Mouse (Mus musculus): ENCODE results near the gene Bri3. TPM values are rescaled to one million over a fixed set of nuclear protein-coding genes. Genes with fewer than 3 reads are reported as not detected.

Bri3 gene
- total RNA-seq, 2 experiments from 2014 or later = 17.9 to 29.3 TPM

- peak; percentile 55; the same call in 1 of the 2 replicates for ATAC-seq (replicated peaks; ENCODE audit: low FRiP score, low TSS enrichment, poor library complexity, severe bottlenecking)
Observed at GRCm38 (mm10) chr5:144231410-144231809, 12.8 kb upstream of the Bri3 start.

GRCm38 (mm10) chr5:144232531-144232930 is 11.7 kb upstream of the Bri3 start:
- ATAC-seq (replicated peaks; ENCODE audit: low FRiP score, low TSS enrichment, poor library complexity, severe bottlenecking) = 0 out of 2 replicates have a peak, but pooled peaks have one; percentile 35

- ATAC-seq (replicated peaks; ENCODE audit: low FRiP score, low TSS enrichment, poor library complexity, severe bottlenecking) = no peak
Observed at GRCm38 (mm10) chr5:144234222-144234621, 10.0 kb upstream of the Bri3 start.

- no peak for ATAC-seq (replicated peaks; ENCODE audit: low FRiP score, low TSS enrichment, poor library complexity, severe bottlenecking)
Observed at GRCm38 (mm10) chr5:144234714-144235113, 9.5 kb upstream of the Bri3 start.

GRCm38 (mm10) chr5:144238969-144239368 is 5.3 kb upstream of the Bri3 start:
- ATAC-seq (replicated peaks; ENCODE audit: low FRiP score, low TSS enrichment, poor library complexity, severe bottlenecking) = no peak

- no peak for ATAC-seq (replicated peaks; ENCODE audit: low FRiP score, low TSS enrichment, poor library complexity, severe bottlenecking)
Observed at GRCm38 (mm10) chr5:144245592-144245991, 1.4 kb downstream of the Bri3 start.

- no peak for ATAC-seq (replicated peaks; ENCODE audit: low FRiP score, low TSS enrichment, poor library complexity, severe bottlenecking)
Observed at GRCm38 (mm10) chr5:144246669-144247068, 2.4 kb downstream of the Bri3 start.

- ATAC-seq (replicated peaks; ENCODE audit: low FRiP score, low TSS enrichment, poor library complexity, severe bottlenecking) = no peak
Observed at GRCm38 (mm10) chr5:144247307-144247706, 3.1 kb downstream of the Bri3 start.

- 0 out of 2 replicates have a peak, but pooled peaks have one; percentile 8 for ATAC-seq (replicated peaks; ENCODE audit: low FRiP score, low TSS enrichment, poor library complexity, severe bottlenecking)
Observed at GRCm38 (mm10) chr5:144247906-144248585, 3.8 kb downstream of the Bri3 start.

- ATAC-seq (replicated peaks; ENCODE audit: low FRiP score, low TSS enrichment, poor library complexity, severe bottlenecking) = no peak
Observed at GRCm38 (mm10) chr5:144249871-144250270, 5.6 kb downstream of the Bri3 start.

GRCm38 (mm10) chr5:144251876-144252577 is 7.8 kb downstream of the Bri3 start:
- ATAC-seq (replicated peaks; ENCODE audit: low FRiP score, low TSS enrichment, poor library complexity, severe bottlenecking) = no peak

- ATAC-seq (replicated peaks; ENCODE audit: low FRiP score, low TSS enrichment, poor library complexity, severe bottlenecking) = no peak
Observed at GRCm38 (mm10) chr5:144253212-144253611, 9.0 kb downstream of the Bri3 start.

GRCm38 (mm10) chr5:144254122-144254810 is 10.0 kb downstream of the Bri3 start:
- ATAC-seq (replicated peaks; ENCODE audit: low FRiP score, low TSS enrichment, poor library complexity, severe bottlenecking) = peak; percentile 66

- ATAC-seq (replicated peaks; ENCODE audit: low FRiP score, low TSS enrichment, poor library complexity, severe bottlenecking) = peak; percentile 65
Observed at GRCm38 (mm10) chr5:144254811-144255631, 10.8 kb downstream of the Bri3 start.

GRCm38 (mm10) chr5:144255632-144256540 is 11.6 kb downstream of the Bri3 start:
- peak; percentile 23; the same call in 1 of the 2 replicates for ATAC-seq (replicated peaks; ENCODE audit: low FRiP score, low TSS enrichment, poor library complexity, severe bottlenecking)

- ATAC-seq (replicated peaks; ENCODE audit: low FRiP score, low TSS enrichment, poor library complexity, severe bottlenecking) = no peak
Observed at GRCm38 (mm10) chr5:144256541-144256870, 12.3 kb downstream of the Bri3 start.

- ATAC-seq (replicated peaks; ENCODE audit: low FRiP score, low TSS enrichment, poor library complexity, severe bottlenecking) = no peak
Observed at GRCm38 (mm10) chr5:144256888-144257287, 12.7 kb downstream of the Bri3 start.

GRCm38 (mm10) chr5:144257451-144258110 is 13.3 kb downstream of the Bri3 start:
- ATAC-seq (replicated peaks; ENCODE audit: low FRiP score, low TSS enrichment, poor library complexity, severe bottlenecking) = no peak
